Mouse (Mus musculus): ENCODE data around the gene Tmem168.

DNA sequence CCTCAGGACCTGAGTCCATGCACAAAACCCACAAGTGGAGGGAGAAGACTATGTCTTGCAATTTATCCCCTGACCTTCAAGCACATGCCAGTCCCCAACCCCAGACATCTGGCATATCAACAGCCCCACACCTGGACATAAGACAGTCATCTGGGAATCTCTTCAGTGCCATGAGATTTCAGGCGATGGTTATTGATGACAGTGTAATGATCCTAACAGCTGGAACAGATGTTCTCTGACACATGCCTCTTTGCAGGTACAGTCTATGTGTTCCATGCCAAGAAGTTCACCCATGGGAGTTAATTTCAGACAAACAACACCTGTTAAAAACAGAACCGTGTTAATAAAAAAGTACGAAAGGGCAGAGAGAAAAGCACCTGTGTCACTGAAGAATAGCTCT lies 5.8 kb upstream of the Tmem168 start:
- no peak for TF ChIP-seq POLR2A (IDR thresholded peaks at IDR 0.05; ENCODE audit: borderline replicate concordance, control insufficient read depth, low read depth, low read length)
- TF ChIP-seq CTCF (IDR thresholded peaks at IDR 0.05; ENCODE audit: control insufficient read depth, insufficient read depth, low read length), result no peak

Measured in bone marrow, adult 2 months (tissue).